Mouse (Mus musculus) CD8-positive naive resting alpha-beta T cell, adult 2 months (primary cell): ENCODE data around the gene Jade2.
"Not testable (repeated sequence)": the region's sequence is repeated elsewhere in the genome, so short reads cannot be mapped to it uniquely, and the experiment has no call there.

Source experiments
- DNase-seq, 2 experiments: peaks; one replicate each; pipeline ENCODE4 v3.0.0; 2022; ENCODE audit warnings: low read depth in 2 of 2, low spot score in 2 of 2

The Jade2 gene

DNA sequence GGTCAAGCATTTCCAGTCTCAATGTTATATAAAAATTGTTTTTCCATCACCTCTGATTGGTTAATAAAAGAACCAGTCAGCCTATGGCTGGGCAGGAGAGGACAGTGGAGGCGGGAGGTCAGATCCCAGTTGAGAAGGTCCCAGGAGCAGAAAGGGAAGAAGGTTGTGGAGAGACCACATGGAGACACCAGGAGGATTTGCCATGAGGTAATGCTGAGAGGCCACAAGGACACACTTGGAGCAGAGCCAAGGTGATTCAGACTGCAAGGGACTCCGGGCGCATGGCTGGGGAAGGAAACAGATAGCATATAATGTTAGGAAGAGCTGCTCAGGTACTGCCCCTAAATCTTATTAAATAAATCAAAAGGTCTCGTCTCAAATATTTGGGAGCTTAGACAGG, 61.2 kb downstream of the Jade2 start:
- no peak for DNase-seq

DNA sequence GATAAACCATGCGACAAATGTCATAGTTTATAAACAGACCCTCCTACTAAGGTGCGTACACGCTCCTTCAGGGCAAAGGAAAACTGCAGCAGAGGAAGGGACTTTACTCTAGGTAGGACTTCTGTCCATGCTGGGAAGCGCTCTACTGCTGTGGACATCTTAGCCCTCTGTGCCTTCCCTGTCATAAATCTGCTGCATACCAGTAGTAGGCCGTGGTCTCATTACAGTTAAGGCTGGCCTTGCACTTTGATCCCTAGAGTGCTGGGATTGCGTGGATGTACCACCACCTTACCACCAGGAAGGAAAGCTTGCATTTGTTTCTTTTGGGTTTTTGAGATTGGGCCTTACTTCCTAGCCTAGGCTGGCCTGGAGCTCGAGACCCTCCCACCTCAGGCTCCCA, 66.8 kb downstream of the Jade2 start:
- no peak for DNase-seq

DNA sequence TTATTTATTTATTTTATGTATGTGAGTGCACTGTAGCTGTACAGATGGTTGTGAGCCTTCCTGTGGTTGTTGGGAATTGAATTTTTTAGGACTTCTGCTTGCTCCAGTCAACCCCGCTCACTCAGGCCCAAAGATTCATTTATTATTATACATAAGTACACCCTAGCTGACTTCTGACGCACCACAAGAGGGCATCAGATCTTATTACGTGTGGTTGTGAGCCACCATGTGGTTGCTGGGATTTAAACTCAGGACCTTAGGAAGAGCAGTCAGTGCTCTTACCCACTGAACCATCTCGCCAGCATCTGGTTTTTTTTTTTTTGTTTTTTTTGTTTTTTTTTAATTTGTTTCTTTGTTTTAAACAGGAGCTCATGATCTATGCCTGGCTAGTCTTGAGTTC, 67.7 kb downstream of the Jade2 start:
- not testable (repeated sequence) for DNase-seq

DNA sequence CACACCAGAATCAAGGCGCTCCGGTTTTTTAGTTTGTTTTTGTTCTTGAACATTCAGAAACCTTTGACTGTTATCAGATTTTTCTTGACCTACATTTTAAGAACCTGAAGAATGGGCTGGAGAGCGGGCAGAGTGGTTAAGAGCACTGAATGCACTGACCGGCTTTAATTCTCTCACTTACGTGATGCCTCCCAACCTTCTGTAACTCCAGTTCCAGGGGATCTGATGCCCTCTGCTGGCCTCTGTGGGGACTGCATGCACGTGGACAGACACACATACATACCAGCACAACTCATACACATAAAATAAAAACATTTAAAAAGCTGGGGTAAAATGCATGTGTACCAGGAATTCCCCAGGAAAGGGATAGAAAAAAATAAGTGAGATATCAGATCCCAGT, 71.5 kb downstream of the Jade2 start:
- DNase-seq = peak; percentile 30 to 56

DNA sequence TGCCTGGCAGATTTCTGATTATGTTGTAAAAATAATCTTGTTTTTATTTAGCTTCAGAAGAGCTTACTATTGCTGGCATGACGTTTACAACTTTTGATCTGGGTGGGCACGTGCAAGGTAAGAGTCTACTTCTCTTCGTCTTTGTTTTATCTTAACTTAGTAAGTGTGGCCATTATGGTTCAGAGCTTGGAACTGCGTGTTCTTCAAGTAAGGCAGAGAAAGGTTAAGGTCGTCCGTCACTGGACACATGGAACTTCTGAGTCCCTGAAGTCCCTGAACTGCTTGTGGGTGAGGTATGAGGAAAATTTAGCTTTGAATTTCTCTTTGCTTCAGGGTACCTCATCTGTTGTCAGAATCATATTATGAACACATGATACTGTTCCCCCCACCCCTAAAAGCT, 74.7 kb downstream of the Jade2 start:
- DNase-seq = no peak

DNA sequence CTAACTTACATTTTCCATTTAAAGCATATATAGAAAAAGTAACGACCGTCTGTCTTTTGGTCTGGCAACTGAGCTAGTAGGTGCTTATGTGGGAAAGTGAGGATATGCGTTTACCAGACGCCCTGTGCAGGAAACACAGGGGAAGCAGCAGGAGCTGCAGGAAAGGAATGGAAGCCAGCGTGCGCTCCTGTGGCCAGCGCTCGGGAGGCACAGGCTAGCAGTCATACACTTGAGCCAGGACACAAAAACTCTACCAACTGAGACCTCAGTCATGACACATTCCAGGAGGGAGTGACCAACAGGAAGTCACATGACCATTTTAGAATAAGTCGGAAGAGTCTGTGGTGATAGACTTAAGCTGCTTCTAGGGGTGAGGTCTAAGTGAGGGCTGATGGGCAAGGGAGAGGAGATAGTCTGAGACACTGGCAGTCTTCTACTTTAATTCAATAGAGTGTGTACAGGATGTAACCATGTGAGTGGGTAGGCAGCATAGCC, 76.6 kb downstream of the Jade2 start:
- no peak for DNase-seq

DNA sequence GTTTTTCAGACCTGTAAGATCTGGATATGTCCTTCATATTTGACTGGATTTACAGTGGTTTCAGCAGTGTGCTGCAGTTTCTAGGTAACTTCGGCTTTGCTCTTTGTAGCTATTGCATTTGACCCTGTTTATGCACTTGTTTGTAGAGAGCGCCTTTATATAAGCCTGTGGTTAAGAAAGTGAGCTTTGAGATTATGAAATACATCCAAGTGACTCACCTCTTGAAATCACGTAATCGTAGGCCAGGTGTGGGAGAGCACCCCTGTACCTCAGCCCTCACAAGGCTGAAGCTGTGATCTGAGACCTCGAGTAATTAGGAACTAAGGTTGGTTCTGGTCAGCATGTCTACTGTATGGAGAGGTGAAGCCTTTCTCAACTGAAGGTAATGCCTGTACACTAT, 80.0 kb downstream of the Jade2 start:
- no peak for DNase-seq

DNA sequence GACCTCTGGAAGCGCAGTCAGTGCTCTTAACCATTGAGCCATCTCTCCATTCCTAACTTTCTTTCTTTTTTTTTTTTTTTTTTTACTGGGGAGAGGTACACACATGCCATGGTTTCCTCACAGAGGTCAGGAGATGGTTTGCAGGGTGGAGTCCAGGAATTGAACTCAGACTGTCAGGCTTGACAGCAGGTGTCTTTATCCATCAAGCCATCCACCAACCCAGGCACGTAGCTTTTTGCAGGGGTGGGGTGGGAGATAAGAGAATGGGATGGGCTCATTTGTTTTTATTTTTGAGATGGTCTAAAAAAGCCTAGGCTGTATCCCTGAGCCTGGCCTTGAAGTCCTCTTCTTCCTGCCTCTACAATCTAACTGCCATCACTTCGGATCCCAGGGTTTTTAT, 81.9 kb downstream of the Jade2 start:
- no peak for DNase-seq

DNA sequence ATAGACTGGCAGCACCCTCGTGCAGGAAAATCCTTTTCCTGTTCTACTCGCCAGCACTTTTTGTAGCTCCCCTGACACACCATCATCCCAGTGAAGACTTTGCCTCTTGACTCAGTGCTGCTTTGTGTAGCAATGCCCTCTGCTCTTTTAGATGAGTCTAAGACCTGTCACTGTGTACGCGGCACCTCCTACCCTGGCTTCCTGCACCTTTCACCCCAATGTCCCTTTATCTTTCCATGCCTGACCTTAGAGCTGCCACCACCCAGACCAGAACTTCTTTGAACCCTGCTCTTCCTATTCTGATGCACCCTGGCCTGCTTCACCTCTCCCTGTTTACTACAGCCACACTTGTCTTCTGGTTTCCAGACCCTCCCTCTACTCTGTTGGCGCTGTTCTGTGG, 89.2 kb downstream of the Jade2 start:
- no peak for DNase-seq

DNA sequence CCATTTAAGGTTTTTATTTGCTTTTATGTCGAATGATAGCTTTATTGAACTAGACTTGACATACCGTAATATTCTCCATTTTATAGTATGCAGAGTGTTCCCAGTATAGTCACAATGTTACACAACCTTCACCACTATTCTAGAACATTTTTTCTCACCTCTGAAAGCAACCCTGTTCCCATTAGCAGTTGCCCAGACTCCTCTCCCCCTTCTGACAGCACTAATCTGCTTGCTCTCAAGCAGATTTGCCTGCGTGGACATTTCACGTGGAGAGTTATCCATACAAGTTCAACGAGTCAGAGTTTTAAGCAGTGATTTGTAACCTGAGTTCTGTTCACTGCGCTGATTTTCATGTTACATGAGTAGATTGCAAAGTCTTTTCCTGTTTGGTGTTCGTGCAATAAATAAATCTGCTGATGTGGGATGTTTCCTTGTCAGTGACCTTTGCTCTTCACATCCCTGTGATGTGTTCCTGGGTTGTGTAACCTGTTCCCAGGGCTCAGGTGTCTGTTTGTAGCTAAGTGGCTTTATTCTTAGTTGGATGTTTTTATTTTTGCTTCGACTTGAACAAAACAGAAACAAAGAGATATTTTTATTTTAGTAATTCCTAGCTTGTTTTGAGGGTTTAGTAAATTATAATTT, 89.8 kb downstream of the Jade2 start:
- no peak for DNase-seq

DNA sequence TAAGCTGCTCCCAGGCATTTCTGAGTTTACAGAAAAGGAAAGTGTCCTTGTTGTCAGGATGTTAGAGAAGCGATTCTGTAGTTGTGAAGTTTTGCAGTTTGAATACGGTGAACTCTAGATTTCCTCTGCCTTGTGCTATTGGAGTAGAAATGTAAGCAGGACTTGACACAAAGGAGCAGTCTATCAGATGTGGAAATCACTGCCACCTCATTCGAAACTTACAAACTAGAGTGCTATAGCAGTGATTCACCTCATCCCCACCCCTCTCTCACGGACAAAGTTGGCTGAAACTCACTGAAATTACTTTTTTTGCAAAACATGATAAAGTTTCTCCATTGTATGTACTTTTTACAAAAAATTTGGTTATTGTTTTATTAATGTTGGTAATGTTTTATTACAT, 92.6 kb downstream of the Jade2 start:
- DNase-seq = no peak

DNA sequence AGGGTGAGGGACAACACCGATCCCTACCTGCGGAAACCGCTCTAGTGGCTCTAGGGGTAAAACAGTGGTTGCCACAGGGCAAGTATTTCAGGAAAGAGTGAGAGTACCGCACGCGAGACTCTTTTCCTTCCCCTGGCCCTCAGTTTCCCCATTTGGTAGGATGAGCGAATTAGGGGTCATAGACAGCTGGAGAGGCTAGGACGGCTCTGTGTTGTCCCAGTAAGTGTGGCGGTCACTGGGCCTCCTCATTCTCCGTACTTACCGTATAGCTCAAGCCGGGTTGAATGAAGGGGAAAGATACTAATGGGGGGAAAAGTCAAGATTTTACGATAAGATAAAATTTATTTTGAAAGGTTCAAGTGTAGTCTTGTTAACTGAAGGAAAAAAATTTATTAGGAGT, 93.5 kb downstream of the Jade2 start:
- no peak for DNase-seq
